Mouse (Mus musculus) T-helper 2 cell (primary cell): ENCODE results near the gene 1700010B08Rik.
"Not testable (repeated sequence)": the region's sequence is repeated elsewhere in the genome, so short reads cannot be mapped to it uniquely, and the experiment has no call there.

ENCODE experiments used
- in situ Hi-C: fragments of 300-600 bp; cut with MboI, MseI; formaldehyde crosslinking; loops from one replicate; pipeline ENCODE4 v1.15.1; 2025; ENCODE audit warnings: high pct_unique_total_duplicates

The 1700010B08Rik gene

GRCm38 (mm10) chr2:173719115-173719514, at the start of gene 1700010B08Rik:
Gene 1700010B08Rik, plus strand, starts transcription at chr2:173719415.
- in situ Hi-C loops, result not testable (repeated sequence)

- in situ Hi-C loops, result no loop called here
These were observed 46.8 kb upstream of the 1700010B08Rik start for GRCm38 (mm10) chr2:173672328-173672896.

- in situ Hi-C loops, result no loop called here
These were observed 45.7 kb upstream of the 1700010B08Rik start for GRCm38 (mm10) chr2:173673469-173673868.

- in situ Hi-C loops, result no loop called here
These were observed 40.6 kb upstream of the 1700010B08Rik start for GRCm38 (mm10) chr2:173678593-173678992.

GRCm38 (mm10) chr2:173679217-173679616, 40.0 kb upstream of the 1700010B08Rik start:
- in situ Hi-C loops, result no loop called here

GRCm38 (mm10) chr2:173680153-173680552, 39.1 kb upstream of the 1700010B08Rik start:
- in situ Hi-C loops, result no loop called here

GRCm38 (mm10) chr2:173682773-173683172, 36.4 kb upstream of the 1700010B08Rik start:
- in situ Hi-C loops, result no loop called here

- in situ Hi-C loops, result loop anchor here (5.0 kb wide), 1 partner anchor 41 kb away; no protein-coding TSS in a partner anchor
These were observed 33.3 kb upstream of the 1700010B08Rik start for GRCm38 (mm10) chr2:173685781-173686361.

GRCm38 (mm10) chr2:173687363-173687762, 31.9 kb upstream of the 1700010B08Rik start:
- in situ Hi-C loops, result loop anchor here (5.0 kb wide), 1 partner anchor 40 kb away; no protein-coding TSS in a partner anchor

GRCm38 (mm10) chr2:173689835-173690234, 29.4 kb upstream of the 1700010B08Rik start:
- in situ Hi-C loops, result loop anchor here (5.0 kb wide), 1 partner anchor 37 kb away; no protein-coding TSS in a partner anchor

GRCm38 (mm10) chr2:173691748-173692147, 27.5 kb upstream of the 1700010B08Rik start:
- in situ Hi-C loops, result no loop called here

- in situ Hi-C loops, result no loop called here
These were observed 26.5 kb upstream of the 1700010B08Rik start for GRCm38 (mm10) chr2:173692693-173693092.

- in situ Hi-C loops, result no loop called here
These were observed 20.4 kb upstream of the 1700010B08Rik start for GRCm38 (mm10) chr2:173698850-173699249.

GRCm38 (mm10) chr2:173702096-173702866, 16.9 kb upstream of the 1700010B08Rik start:
- in situ Hi-C loops, result no loop called here

- in situ Hi-C loops, result no loop called here
These were observed 16.4 kb upstream of the 1700010B08Rik start for GRCm38 (mm10) chr2:173702867-173703237.

GRCm38 (mm10) chr2:173705827-173706551, 13.2 kb upstream of the 1700010B08Rik start:
- in situ Hi-C loops, result no loop called here

- in situ Hi-C loops, result not testable (repeated sequence)
These were observed 11.6 kb upstream of the 1700010B08Rik start for GRCm38 (mm10) chr2:173707626-173708025.

GRCm38 (mm10) chr2:173710193-173710592, 9.0 kb upstream of the 1700010B08Rik start:
- in situ Hi-C loops, result no loop called here

- in situ Hi-C loops, result no loop called here
These were observed 6.6 kb upstream of the 1700010B08Rik start for GRCm38 (mm10) chr2:173712656-173713055.

- in situ Hi-C loops, result no loop called here
These were observed 6.0 kb upstream of the 1700010B08Rik start for GRCm38 (mm10) chr2:173713241-173713640.

GRCm38 (mm10) chr2:173714620-173715218, 4.5 kb upstream of the 1700010B08Rik start:
- in situ Hi-C loops, result no loop called here
